Mouse (Mus musculus): Measurements from ENCODE around the gene Tcf3. TPM values are rescaled to one million over a fixed set of nuclear protein-coding genes. Genes with fewer than 3 reads are reported as not detected.

Tcf3 gene
- 1.3 TPM for polyA plus RNA-seq (2014; fragmentation: Illumina TruSeq; extraction: RNeasy Lipid Tissue Mini Kit (QIAGEN cat#74804); ENCODE audit: low read depth, low replicate concordance)

DNA sequence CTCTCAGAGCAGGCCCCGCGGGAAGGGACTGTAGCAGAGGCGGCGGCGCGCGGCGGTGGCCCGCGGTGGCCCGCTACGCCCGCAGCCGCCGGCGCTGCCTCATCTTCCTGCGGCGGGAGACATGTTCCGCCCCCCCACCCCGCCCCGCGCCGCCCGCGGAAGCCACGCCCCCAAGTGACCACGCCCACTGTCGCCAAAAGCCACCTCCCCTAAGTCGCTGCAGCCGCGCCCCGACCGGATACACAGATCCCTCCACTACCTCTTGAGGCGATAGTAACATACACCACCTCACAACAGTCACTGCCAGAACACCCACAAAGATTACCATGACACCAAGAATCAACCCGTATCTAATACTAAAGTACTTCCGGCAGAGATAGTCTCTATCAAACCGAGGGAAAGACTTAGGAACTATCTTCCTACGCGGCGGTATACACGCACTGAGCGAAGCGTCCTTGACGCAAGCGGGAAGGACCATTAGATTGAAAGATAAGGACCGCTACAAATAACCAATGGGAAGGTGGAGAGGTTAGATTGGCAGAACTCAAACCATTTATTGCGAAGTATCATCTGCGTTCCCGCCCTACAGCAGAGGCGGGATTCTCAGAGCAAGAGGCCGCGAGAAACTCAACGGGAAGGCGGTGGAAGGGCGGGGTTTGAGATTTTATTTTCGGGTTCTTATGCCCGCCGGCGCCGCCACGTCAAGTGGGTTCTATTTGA, at the start of gene Tcf3:
Gene Tcf3 (minus strand): TSS at position 135 of the 720 bp plus-strand sequence.

DNA sequence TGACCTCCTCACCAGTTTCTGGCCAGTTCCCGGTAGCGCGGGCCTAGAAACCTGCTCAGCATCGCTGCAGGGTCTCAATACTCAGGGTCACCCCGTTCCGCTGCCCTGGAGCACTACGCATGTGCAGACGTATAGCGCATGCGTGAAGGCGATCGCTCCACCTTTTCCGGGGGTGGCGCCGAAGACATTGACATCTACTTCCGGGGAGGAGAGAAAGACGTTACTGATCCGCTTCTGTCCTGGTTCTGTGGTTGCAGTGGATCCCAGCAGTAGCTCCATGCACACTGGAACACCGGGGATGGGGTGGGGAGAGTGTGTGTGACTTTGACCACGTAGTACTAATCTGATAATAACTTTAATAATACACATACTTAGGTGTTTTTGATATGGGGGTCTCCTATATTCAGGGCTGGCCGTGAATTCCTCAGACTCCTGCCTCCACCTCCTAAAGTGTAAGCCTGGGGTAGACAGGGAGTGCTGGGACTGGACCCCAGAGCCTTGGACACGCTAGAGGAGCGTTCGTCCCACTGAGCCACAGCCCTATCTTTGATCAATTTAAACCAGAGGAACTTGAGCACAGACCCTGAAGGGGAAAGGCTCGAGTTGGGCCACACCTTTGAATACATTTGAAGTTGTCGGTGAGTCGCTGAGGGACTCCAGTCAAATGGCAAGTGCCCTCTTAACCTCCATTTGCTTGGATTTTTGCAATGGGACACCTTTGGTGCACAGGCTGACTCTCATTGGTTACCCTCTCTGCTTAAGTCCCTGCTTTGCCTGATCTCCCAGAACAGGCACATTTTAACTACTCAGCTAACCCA, 26.6 kb downstream of the Tcf3 start, which contains the start of gene Uqcr11:
Gene Uqcr11 (minus strand): TSS at position 147 of the 818 bp plus-strand sequence.

DNA sequence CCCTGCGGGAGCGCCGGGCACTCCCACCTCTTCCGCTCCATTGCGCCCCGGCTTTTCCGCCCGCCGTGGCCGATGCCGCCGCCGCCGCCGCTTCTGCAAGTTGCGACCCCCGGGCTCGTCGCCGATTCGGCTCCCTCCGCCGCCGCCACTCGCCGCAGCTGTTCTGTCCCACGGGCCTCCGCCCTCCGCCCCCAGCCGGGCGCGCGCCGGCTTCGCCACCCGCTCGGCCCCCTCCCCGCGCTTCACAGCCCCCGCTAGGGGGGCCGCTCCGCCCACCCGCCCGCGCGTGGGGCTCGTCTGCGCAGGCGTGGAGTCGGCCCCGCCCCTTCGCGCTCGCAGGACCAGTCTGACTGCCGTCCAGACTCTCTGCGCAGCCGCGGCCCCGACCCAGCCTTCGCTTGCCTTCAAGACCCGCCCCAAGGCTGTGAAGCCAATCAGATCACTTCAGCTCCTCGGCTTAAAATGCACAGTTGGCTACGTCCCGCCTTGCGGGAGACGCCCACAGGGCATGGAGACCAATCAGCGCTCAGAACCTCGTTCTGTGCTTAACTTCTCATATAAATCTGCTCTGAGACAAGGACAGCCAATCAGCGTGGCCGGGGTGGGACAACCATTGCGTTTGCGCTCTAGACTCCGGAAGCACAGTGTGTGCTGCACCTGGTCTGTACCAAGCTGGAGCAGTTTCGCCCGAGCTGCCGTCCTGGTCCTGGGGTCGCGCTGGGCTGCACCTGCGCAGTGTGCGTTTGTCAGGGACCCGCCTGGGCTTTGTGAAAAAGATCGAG, 34.1 kb downstream of the Tcf3 start, which contains the start of gene Mbd3:
Gene Mbd3 (minus strand): TSS at position 360 of the 782 bp plus-strand sequence.

DNA sequence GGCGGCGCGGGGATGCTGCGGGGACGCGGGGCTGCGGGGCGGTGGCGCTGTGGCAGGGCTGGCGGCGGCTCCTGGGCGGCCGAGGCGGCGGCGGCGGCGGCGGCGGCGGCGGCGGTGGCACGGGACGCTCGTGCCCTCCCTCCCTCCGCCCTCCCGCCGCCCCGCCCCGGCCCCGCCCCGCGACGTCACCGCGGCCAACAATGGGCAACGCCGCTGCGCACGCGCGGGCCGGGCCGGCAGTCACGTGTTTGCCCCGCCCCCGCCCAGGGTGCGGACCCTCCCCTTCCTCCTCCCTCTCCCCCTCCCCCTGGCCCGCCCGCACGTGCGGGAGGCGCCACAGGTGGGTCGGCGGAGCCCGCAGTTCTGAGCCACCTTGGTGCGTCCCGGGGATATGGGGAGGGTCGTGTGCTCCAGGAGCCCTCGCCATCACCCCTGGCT, 45.9 kb downstream of the Tcf3 start, which contains the start of gene Mex3d:
Gene Mex3d (minus strand): TSS at position 138 of the 438 bp plus-strand sequence.

Other genes with a start within 250 kb of the Tcf3 start
- gene Mum1, start 207.2 kb downstream of the Tcf3 start, polyA plus RNA-seq (2014; fragmentation: Illumina TruSeq; extraction: RNeasy Lipid Tissue Mini Kit (QIAGEN cat#74804); ENCODE audit: low read depth, low replicate concordance): 1.5 TPM
- gene Ndufs7, start 184.5 kb downstream of the Tcf3 start, polyA plus RNA-seq (2014; fragmentation: Illumina TruSeq; extraction: RNeasy Lipid Tissue Mini Kit (QIAGEN cat#74804); ENCODE audit: low read depth, low replicate concordance): 3.2 TPM
- 20.3 TPM for gene Gamt, start 172.6 kb downstream of the Tcf3 start, polyA plus RNA-seq (2014; fragmentation: Illumina TruSeq; extraction: RNeasy Lipid Tissue Mini Kit (QIAGEN cat#74804); ENCODE audit: low read depth, low replicate concordance)
- gene Dazap1, start 172.2 kb downstream of the Tcf3 start, polyA plus RNA-seq (2014; fragmentation: Illumina TruSeq; extraction: RNeasy Lipid Tissue Mini Kit (QIAGEN cat#74804); ENCODE audit: low read depth, low replicate concordance): 13.7 TPM
- 3.6 TPM for gene Rps15, start 141.2 kb downstream of the Tcf3 start, polyA plus RNA-seq (2014; fragmentation: Illumina TruSeq; extraction: RNeasy Lipid Tissue Mini Kit (QIAGEN cat#74804); ENCODE audit: low read depth, low replicate concordance)
- gene Apc2, start 137.7 kb downstream of the Tcf3 start, polyA plus RNA-seq (2014; fragmentation: Illumina TruSeq; extraction: RNeasy Lipid Tissue Mini Kit (QIAGEN cat#74804); ENCODE audit: low read depth, low replicate concordance): not detected
- gene 2310011J03Rik, start 113.1 kb downstream of the Tcf3 start, polyA plus RNA-seq (2014; fragmentation: Illumina TruSeq; extraction: RNeasy Lipid Tissue Mini Kit (QIAGEN cat#74804); ENCODE audit: low read depth, low replicate concordance): 0.69 TPM
- 0.32 TPM for gene Pcsk4, start 104.1 kb downstream of the Tcf3 start, polyA plus RNA-seq (2014; fragmentation: Illumina TruSeq; extraction: RNeasy Lipid Tissue Mini Kit (QIAGEN cat#74804); ENCODE audit: low read depth, low replicate concordance)
- gene Reep6, start 103.7 kb downstream of the Tcf3 start, polyA plus RNA-seq (2014; fragmentation: Illumina TruSeq; extraction: RNeasy Lipid Tissue Mini Kit (QIAGEN cat#74804); ENCODE audit: low read depth, low replicate concordance): 47.3 TPM
- 0.13 TPM for gene Adamtsl5, start 85.2 kb downstream of the Tcf3 start, polyA plus RNA-seq (2014; fragmentation: Illumina TruSeq; extraction: RNeasy Lipid Tissue Mini Kit (QIAGEN cat#74804); ENCODE audit: low read depth, low replicate concordance)
- not detected for gene Plk5, start 77.2 kb downstream of the Tcf3 start, polyA plus RNA-seq (2014; fragmentation: Illumina TruSeq; extraction: RNeasy Lipid Tissue Mini Kit (QIAGEN cat#74804); ENCODE audit: low read depth, low replicate concordance)
- gene Mex3d, start 46.0 kb downstream of the Tcf3 start, polyA plus RNA-seq (2014; fragmentation: Illumina TruSeq; extraction: RNeasy Lipid Tissue Mini Kit (QIAGEN cat#74804); ENCODE audit: low read depth, low replicate concordance): 1.4 TPM
- 0.98 TPM for gene Mbd3, start 34.1 kb downstream of the Tcf3 start, polyA plus RNA-seq (2014; fragmentation: Illumina TruSeq; extraction: RNeasy Lipid Tissue Mini Kit (QIAGEN cat#74804); ENCODE audit: low read depth, low replicate concordance)
- 3.9 TPM for gene Uqcr11, start 26.8 kb downstream of the Tcf3 start, polyA plus RNA-seq (2014; fragmentation: Illumina TruSeq; extraction: RNeasy Lipid Tissue Mini Kit (QIAGEN cat#74804); ENCODE audit: low read depth, low replicate concordance)
- gene Onecut3, start 61.2 kb upstream of the Tcf3 start, polyA plus RNA-seq (2014; fragmentation: Illumina TruSeq; extraction: RNeasy Lipid Tissue Mini Kit (QIAGEN cat#74804); ENCODE audit: low read depth, low replicate concordance): not detected
- not detected for gene Atp8b3, start 105.5 kb upstream of the Tcf3 start, polyA plus RNA-seq (2014; fragmentation: Illumina TruSeq; extraction: RNeasy Lipid Tissue Mini Kit (QIAGEN cat#74804); ENCODE audit: low read depth, low replicate concordance)
- 0.72 TPM for gene Rexo1, start 127.9 kb upstream of the Tcf3 start, polyA plus RNA-seq (2014; fragmentation: Illumina TruSeq; extraction: RNeasy Lipid Tissue Mini Kit (QIAGEN cat#74804); ENCODE audit: low read depth, low replicate concordance)
- 0.50 TPM for gene Klf16, start 143.7 kb upstream of the Tcf3 start, polyA plus RNA-seq (2014; fragmentation: Illumina TruSeq; extraction: RNeasy Lipid Tissue Mini Kit (QIAGEN cat#74804); ENCODE audit: low read depth, low replicate concordance)
- not detected for gene Abhd17a, start 156.7 kb upstream of the Tcf3 start, polyA plus RNA-seq (2014; fragmentation: Illumina TruSeq; extraction: RNeasy Lipid Tissue Mini Kit (QIAGEN cat#74804); ENCODE audit: low read depth, low replicate concordance)
- 1.7 TPM for gene Scamp4, start 169.2 kb upstream of the Tcf3 start, polyA plus RNA-seq (2014; fragmentation: Illumina TruSeq; extraction: RNeasy Lipid Tissue Mini Kit (QIAGEN cat#74804); ENCODE audit: low read depth, low replicate concordance)
- gene Adat3, start 169.2 kb upstream of the Tcf3 start, polyA plus RNA-seq (2014; fragmentation: Illumina TruSeq; extraction: RNeasy Lipid Tissue Mini Kit (QIAGEN cat#74804); ENCODE audit: low read depth, low replicate concordance): not detected
- not detected for gene Gm49322, start 172.4 kb upstream of the Tcf3 start, polyA plus RNA-seq (2014; fragmentation: Illumina TruSeq; extraction: RNeasy Lipid Tissue Mini Kit (QIAGEN cat#74804); ENCODE audit: low read depth, low replicate concordance)
- gene Csnk1g2, start 189.2 kb upstream of the Tcf3 start, polyA plus RNA-seq (2014; fragmentation: Illumina TruSeq; extraction: RNeasy Lipid Tissue Mini Kit (QIAGEN cat#74804); ENCODE audit: low read depth, low replicate concordance): 1.4 TPM
- 0.53 TPM for gene Btbd2, start 223.4 kb upstream of the Tcf3 start, polyA plus RNA-seq (2014; fragmentation: Illumina TruSeq; extraction: RNeasy Lipid Tissue Mini Kit (QIAGEN cat#74804); ENCODE audit: low read depth, low replicate concordance)
- 3.1 TPM for gene Mknk2, start 244.5 kb upstream of the Tcf3 start, polyA plus RNA-seq (2014; fragmentation: Illumina TruSeq; extraction: RNeasy Lipid Tissue Mini Kit (QIAGEN cat#74804); ENCODE audit: low read depth, low replicate concordance)